Mouse (Mus musculus): ENCODE data around the gene Tspan7.

DNA sequence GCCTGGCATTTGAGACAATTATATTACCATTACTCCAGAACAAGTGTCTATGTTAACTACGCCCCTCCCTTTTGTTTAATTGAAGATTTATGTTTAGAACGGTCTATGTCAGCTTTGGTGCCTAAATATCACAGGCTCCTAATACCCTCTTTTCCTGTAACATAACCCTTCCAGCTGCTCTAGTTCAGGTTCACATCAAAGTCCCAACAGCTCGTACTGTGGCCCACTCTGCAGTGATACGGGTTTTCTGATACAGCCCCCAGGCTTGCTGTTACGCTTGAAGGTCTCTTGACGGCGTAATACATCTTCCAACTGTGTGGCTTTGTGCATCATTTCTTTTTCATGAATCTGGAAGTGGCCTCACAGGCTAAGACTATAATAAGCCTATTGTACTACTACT, 31.5 kb downstream of the Tspan7 start:
- TF ChIP-seq CTCF (IDR thresholded peaks at IDR 0.05; ENCODE audit: low read depth, low read length) (no peak), GATA1 (IDR thresholded peaks at IDR 0.05; ENCODE audit: borderline replicate concordance, low read length) (no peak), TAL1 (conservative IDR thresholded peaks at IDR 0.05; ENCODE audit: low read depth, low read length) (no peak), POLR2AphosphoS5 (IDR thresholded peaks at IDR 0.05; ENCODE audit: insufficient replicate concordance, low read depth, low read length) (no peak)
